In the genomic region with DNA sequence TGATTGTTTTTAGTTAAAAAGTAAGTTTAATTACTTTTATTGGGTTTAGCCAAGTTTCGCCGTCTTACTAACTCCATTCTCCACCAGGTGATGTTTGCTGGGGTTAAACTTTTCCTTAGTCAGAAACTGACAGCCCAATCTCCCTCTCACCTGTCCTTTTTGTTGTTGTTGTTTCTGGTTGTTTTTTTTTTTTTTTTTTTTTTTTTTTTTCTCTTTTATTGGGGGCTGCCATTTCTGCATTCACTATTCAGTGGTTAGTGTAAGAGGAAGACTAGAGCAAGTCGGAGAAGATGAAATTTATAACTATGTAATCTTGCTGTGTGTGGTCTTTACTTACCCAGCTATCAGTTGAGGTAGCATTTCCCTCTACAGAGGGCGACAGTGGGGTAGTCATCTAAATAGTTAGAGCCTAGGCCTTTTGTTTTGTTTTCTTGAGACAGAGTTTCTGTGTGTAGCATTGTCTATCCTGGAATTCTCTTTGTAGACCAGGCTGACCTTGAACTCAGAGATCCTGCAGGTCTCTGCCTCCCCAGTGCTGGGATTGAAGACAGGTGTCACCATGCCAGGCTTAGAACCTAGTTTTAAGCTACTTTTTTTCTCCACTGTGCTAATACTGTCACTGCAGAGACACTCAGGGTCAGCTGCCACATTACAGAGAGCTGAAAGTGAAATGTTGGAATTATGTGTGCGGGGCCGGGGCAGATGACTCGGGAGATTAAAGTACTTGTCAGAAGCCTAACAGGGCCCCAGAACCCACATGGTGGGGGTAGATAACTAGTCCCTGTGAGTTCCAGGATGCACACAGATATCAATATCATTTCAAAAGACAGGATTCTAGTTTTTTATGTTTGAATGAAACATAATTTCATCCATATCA, we compare ENCODE assay signal across 18 mouse cellular contexts. TPM values are rescaled to one million over a fixed set of nuclear protein-coding genes. Genes with fewer than 3 reads are reported as not detected.
DNase-seq lines count a peak whose midpoint lies in the region; ATAC-seq and TF ChIP-seq lines count a peak whose summit lies in the region.
"Had no signal": no experiment of that assay in that cellular context is flagged by ENCODE, and none has a peak within 500 bp of the region (broad histone marks: within the 10 kb centered on the region; RNA-seq: fewer than 3 reads in every experiment).

No protein-coding gene starts in this region.

- no peaks in the 10 kb centered on the region for H3K36me3 ChIP-seq in stomach, embryonic 15.5 days
- H3K36me3 ChIP-seq in stomach, postnatal 0 days (ENCODE audit: control insufficient read depth, insufficient read depth, low read length), result no peaks in the 10 kb centered on the region
- no peaks in the 10 kb centered on the region for H3K36me3 ChIP-seq in liver, embryonic 13.5 days

- H3K4me3 ChIP-seq in stomach, embryonic 15.5 days (replicated peaks), result no peak overlapping the region
- H3K4me3 ChIP-seq in stomach, postnatal 0 days (ENCODE audit: low read depth, low read length), result no peak overlapping the region
- peak overlapping the region; percentile 37 for H3K4me3 ChIP-seq in liver, embryonic 13.5 days (replicated peaks)
- no peak overlapping the region for H3K4me3 ChIP-seq in layer of hippocampus, adult 2 months
- H3K4me3 ChIP-seq: limb, embryonic 10.5 days had no signal

- no peak overlapping the region for H3K27ac ChIP-seq in stomach, embryonic 15.5 days
- no peak overlapping the region for H3K27ac ChIP-seq in stomach, postnatal 0 days (replicated peaks)
- H3K27ac ChIP-seq in liver, embryonic 13.5 days, result peak overlapping the region; percentile 96
- H3K27ac ChIP-seq in layer of hippocampus, adult 2 months, result no peak overlapping the region
- H3K27ac ChIP-seq: hindbrain, embryonic 14.5 days; limb, embryonic 10.5 days had no signal

- H3K9ac ChIP-seq in stomach, embryonic 15.5 days, result no peak overlapping the region
- no peak overlapping the region for H3K9ac ChIP-seq in stomach, postnatal 0 days (ENCODE audit: low read length)
- peak overlapping the region; percentile 72 for H3K9ac ChIP-seq in liver, embryonic 13.5 days
- H3K9ac ChIP-seq: hindbrain, embryonic 14.5 days; lung, embryonic 14.5 days had no signal

- ATAC-seq in stomach, embryonic 15.5 days (ENCODE audit: insufficient read depth, low FRiP score, low read depth), result peak; percentile 85; the same call in 1 of the 2 replicates
- ATAC-seq in stomach, postnatal 0 days (ENCODE audit: low FRiP score, low TSS enrichment), result no peak
- ATAC-seq in liver, embryonic 13.5 days (ENCODE audit: low read depth), result peak; percentile 100
- ATAC-seq: CD4-positive, CD25-positive, alpha-beta regulatory T cell, adult 4 months; midbrain, embryonic 16.5 days had no signal

- no peak overlapping the region for H3K4me2 ChIP-seq in stomach, embryonic 15.5 days
- H3K4me2 ChIP-seq in stomach, postnatal 0 days (replicated peaks; ENCODE audit: low read depth), result no peak overlapping the region
- H3K4me2 ChIP-seq in liver, embryonic 13.5 days, result peak overlapping the region; percentile 69
- H3K4me2 ChIP-seq: hindbrain, embryonic 14.5 days; lung, embryonic 14.5 days had no signal

- no peaks in the 10 kb centered on the region for H3K4me1 ChIP-seq in stomach, embryonic 15.5 days
- H3K4me1 ChIP-seq in stomach, postnatal 0 days (replicated peaks; ENCODE audit: control insufficient read depth, insufficient read depth), result no peaks in the 10 kb centered on the region
- H3K4me1 ChIP-seq in liver, embryonic 13.5 days (replicated peaks), result peaks cover 28% of the 10 kb centered on the region
- H3K4me1 ChIP-seq: limb, embryonic 10.5 days had no signal

- no peaks in the 10 kb centered on the region for H3K9me3 ChIP-seq in stomach, embryonic 15.5 days
- H3K9me3 ChIP-seq in stomach, postnatal 0 days (ENCODE audit: control insufficient read depth, low read length), result no peaks in the 10 kb centered on the region
- no peaks in the 10 kb centered on the region for H3K9me3 ChIP-seq in liver, embryonic 13.5 days (replicated peaks)
- H3K9me3 ChIP-seq: limb, embryonic 10.5 days had no signal

- TF ChIP-seq EP300 in stomach, postnatal 0 days (optimal IDR thresholded peaks at IDR 0.05), result no peak

- TF ChIP-seq CTCF in stomach, postnatal 0 days (IDR thresholded peaks at IDR 0.05; ENCODE audit: low read depth), result no peak
- no peak for TF ChIP-seq CTCF in layer of hippocampus, adult 2 months (conservative IDR thresholded peaks at IDR 0.05)

- H3K27me3 ChIP-seq in stomach, embryonic 15.5 days (replicated peaks), result no peaks in the 10 kb centered on the region
- no peaks in the 10 kb centered on the region for H3K27me3 ChIP-seq in stomach, postnatal 0 days (ENCODE audit: control insufficient read depth, insufficient read depth, low read length)
- no peaks in the 10 kb centered on the region for H3K27me3 ChIP-seq in liver, embryonic 13.5 days

- no peak for DNase-seq in stomach, postnatal 0 days (ENCODE audit: low spot score)
- DNase-seq in c-Kit-positive CD71-positive TER-119-positive erythroid progenitor cells, embryonic 14.5 days (ENCODE audit: low spot score), result peak; percentile 89
- peak; percentile 85 for DNase-seq in liver, embryonic 13.5 days
- DNase-seq in spleen, postnatal 4 days (ENCODE audit: low spot score in 2 of 2), result peak; percentile 51 to 65
- DNase-seq in left cerebral cortex, adult 11 months (ENCODE audit: low spot score), result no peak
- no peak for DNase-seq in layer of hippocampus, adult 2 months (ENCODE audit: low spot score in 2 of 2)
- no peak for DNase-seq in ovary, postnatal 36 days (ENCODE audit: low spot score)
- DNase-seq: cerebellum, adult 9-11 months; embryo, embryonic 11 days; kidney, adult 8-10 months; kidney, postnatal 4 days; lung, embryonic 14.5 days; right cerebral cortex, postnatal 25 days had no signal

- WGBS in stomach, embryonic 15.5 days, result 87% methylated on average over 7 of the region's 7 CpGs
- 89% methylated on average over 7 of the region's 7 CpGs for WGBS in stomach, postnatal 0 days
- WGBS in liver, embryonic 13.5 days (ENCODE audit: insufficient replicate concordance), result 35% methylated on average over 7 of the region's 7 CpGs

RNA-seq across cellular contexts. Expression of a gene that starts 46.2 kb away (rescaled TPM):
- 38.3 and 42.1 TPM in 2 replicates for polyA plus RNA-seq in stomach, embryonic 15.5 days (2015; fragmentation: Nextera tagmentation; extraction: Ambion mirVana)
- 12.6 and 18.2 TPM in 2 replicates for polyA plus RNA-seq in stomach, postnatal 0 days (2015; fragmentation: Nextera tagmentation; extraction: Ambion mirVana)
- polyA plus RNA-seq in liver, embryonic 13.5 days (2015; fragmentation: Nextera tagmentation; extraction: Ambion mirVana), result 16.3 and 17.4 TPM in 2 replicates
- total RNA-seq in layer of hippocampus, adult 2 months (2021), result 100 to 1,000 TPM; 127 to 129 TPM

Comparison
In these comparisons a context has a peak if more than half of its experiments do, and no peak if none do; other contexts are left out.
1. DNase-seq: peak in c-Kit-positive CD71-positive TER-119-positive erythroid progenitor cells, embryonic 14.5 days (single experiment), liver, embryonic 13.5 days (single experiment) and spleen, postnatal 4 days (2 of 2); none in stomach, postnatal 0 days (single experiment), left cerebral cortex, adult 11 months (single experiment), layer of hippocampus, adult 2 months (0 of 2) and ovary, postnatal 36 days (single experiment).